Mouse (Mus musculus): ENCODE measurements around the gene Tmem233. TPM values are rescaled to one million over a fixed set of nuclear protein-coding genes. Genes with fewer than 3 reads are reported as not detected.

Tmem233 gene
- polyA plus RNA-seq, 1 experiment: not detected

DNA sequence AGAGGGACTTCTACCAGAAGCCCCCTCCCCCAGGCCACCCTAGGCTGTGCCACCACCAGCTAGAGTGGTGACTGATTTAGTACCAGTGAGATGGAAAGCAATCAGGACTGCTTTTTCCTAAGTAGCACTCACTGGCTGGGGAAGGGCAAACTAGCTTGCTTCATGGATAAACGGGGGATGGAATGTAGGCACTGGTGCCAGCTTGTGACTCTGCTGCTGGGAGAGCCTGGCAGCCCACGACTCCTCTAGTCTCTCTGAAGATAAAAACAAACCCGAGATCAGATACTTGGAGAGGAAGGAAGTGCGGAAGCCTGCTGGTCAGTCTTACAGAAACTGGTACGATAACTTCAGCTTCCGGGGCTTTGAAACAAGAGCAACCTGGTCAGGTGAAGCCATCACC, 2.3 kb downstream of the Tmem233 start:
- 47% methylated on average over 6 of the region's 6 CpGs for whole genome bisulfite sequencing
- Histone ChIP-seq H3K4me3 (ENCODE audit: insufficient read depth, low read depth, low read length) (no peak overlapping the region), H3K4me1 (ENCODE audit: control insufficient read depth, insufficient read depth, low read length) (peaks cover 10% of the 10 kb centered on the region), H3K27ac (ENCODE audit: insufficient read depth, low read depth, low read length) (no peak overlapping the region)
- TF ChIP-seq CTCF (IDR thresholded peaks at IDR 0.05; ENCODE audit: insufficient read depth, low read depth, low read length) (no peak), POLR2A (IDR thresholded peaks at IDR 0.05; ENCODE audit: insufficient read depth, low read depth, low read length) (no peak)

DNA sequence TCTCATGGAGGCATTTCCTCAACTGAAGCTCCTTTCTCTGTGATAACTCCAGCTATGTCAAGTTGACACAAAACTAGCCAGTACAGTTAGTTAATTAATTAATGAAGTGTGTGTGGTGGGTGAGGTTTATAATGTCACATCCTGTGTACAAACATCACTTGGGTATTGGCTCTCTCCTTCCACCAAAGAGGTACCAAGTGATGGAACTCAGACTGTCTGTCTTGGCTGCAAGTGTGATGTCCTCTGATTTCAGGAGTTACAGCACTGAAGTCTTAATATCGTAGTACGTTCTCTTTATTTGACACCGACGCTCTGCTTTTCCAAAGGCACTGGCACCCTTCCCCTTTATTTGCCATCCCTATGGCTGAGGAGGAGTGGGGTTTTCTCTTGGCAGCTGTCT, 13.4 kb downstream of the Tmem233 start:
- WGBS: 94% methylated on average over 4 of the region's 4 CpGs
- no peak overlapping the region for H3K4me3 ChIP-seq (ENCODE audit: insufficient read depth, low read depth, low read length)

DNA sequence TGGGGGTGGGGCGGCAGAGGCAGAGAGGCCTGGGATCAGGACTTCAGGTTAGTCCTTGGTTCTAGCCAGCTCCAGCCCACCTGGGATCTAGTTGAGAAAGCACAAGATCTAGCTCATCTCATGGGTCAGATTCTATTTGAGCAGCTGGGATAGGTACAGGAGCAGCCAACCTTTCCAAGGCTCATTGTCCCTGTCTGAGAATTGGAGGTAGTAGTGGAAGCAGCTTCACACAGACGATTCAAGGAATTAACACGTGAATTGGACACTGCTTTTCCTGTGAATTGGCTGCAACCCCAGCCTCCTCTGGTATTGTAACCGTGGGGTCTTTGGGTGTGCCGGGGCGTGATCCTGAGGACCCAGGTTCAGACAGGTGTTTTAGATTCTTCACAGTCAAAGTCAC, 30.2 kb downstream of the Tmem233 start:
- Histone ChIP-seq H3K27ac (ENCODE audit: insufficient read depth, low read depth, low read length) (no peak overlapping the region), H3K4me3 (ENCODE audit: insufficient read depth, low read depth, low read length) (no peak overlapping the region), H3K4me1 (ENCODE audit: control insufficient read depth, insufficient read depth, low read length) (no peaks in the 10 kb centered on the region)
- WGBS: 64% methylated on average over 6 of the region's 6 CpGs
- TF ChIP-seq POLR2A (IDR thresholded peaks at IDR 0.05; ENCODE audit: insufficient read depth, low read depth, low read length) (no peak), CTCF (IDR thresholded peaks at IDR 0.05; ENCODE audit: insufficient read depth, low read depth, low read length) (no peak)

More for the DNA sequence above, 13.4 kb downstream of the Tmem233 start:
- no peak for TF ChIP-seq CTCF (IDR thresholded peaks at IDR 0.05; ENCODE audit: insufficient read depth, low read depth, low read length)
- no peak for TF ChIP-seq POLR2A (IDR thresholded peaks at IDR 0.05; ENCODE audit: insufficient read depth, low read depth, low read length)
- no peaks in the 10 kb centered on the region for H3K4me1 ChIP-seq (ENCODE audit: control insufficient read depth, insufficient read depth, low read length)
- no peak overlapping the region for H3K27ac ChIP-seq (ENCODE audit: insufficient read depth, low read depth, low read length)

DNA sequence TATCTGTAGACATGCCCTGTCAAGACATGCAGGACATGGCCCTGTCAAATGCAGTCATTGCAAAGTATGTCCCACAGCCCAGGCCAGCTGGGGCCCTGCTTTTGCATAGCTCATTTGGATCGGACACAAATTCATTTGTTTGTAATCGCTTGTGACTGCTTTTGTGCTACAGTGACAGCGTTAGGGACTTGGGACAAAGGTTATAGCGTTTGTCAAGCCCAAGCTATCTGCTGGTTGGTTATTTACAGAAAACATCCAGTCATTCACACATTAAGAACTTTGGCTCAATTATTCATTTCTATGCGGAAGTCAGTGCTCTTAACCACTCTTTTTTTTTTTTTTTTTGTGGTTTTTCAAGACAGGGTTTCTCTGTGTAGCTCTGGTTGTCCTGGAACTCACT, 30.9 kb downstream of the Tmem233 start:
- no peak for TF ChIP-seq POLR2A (IDR thresholded peaks at IDR 0.05; ENCODE audit: insufficient read depth, low read depth, low read length)
- TF ChIP-seq CTCF (IDR thresholded peaks at IDR 0.05; ENCODE audit: insufficient read depth, low read depth, low read length): no peak
- H3K4me1 ChIP-seq (ENCODE audit: control insufficient read depth, insufficient read depth, low read length): no peaks in the 10 kb centered on the region
- WGBS: 81% methylated on average over 5 of the region's 5 CpGs
- H3K27ac ChIP-seq (ENCODE audit: insufficient read depth, low read depth, low read length): no peak overlapping the region
- H3K4me3 ChIP-seq (ENCODE audit: insufficient read depth, low read depth, low read length): no peak overlapping the region

DNA sequence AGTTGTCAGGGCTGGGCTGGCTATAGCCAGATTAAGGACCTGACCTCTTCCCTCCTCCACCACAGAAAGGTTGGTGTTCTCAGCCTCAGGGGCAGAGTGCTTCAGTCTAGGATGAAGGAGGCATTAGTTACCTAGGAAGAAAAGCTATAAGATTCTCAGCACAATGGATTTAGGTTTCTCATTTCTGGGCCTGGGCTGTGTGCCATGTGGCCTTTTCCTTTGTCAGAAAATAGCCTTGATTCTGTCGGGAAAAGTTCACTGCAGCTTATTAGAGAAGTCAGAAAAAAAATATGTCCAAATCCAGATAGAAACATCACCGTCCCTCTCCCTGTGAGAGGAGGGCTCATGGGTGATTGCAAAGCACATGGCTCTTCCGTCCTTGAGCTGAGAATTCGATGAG, 33.2 kb downstream of the Tmem233 start:
- Histone ChIP-seq H3K4me3 (ENCODE audit: insufficient read depth, low read depth, low read length) (no peak overlapping the region), H3K4me1 (ENCODE audit: control insufficient read depth, insufficient read depth, low read length) (no peaks in the 10 kb centered on the region), H3K27ac (ENCODE audit: insufficient read depth, low read depth, low read length) (no peak overlapping the region)
- WGBS: 79% methylated on average over 4 of the region's 4 CpGs
- TF ChIP-seq CTCF (IDR thresholded peaks at IDR 0.05; ENCODE audit: insufficient read depth, low read depth, low read length) (no peak), POLR2A (IDR thresholded peaks at IDR 0.05; ENCODE audit: insufficient read depth, low read depth, low read length) (no peak)

DNA sequence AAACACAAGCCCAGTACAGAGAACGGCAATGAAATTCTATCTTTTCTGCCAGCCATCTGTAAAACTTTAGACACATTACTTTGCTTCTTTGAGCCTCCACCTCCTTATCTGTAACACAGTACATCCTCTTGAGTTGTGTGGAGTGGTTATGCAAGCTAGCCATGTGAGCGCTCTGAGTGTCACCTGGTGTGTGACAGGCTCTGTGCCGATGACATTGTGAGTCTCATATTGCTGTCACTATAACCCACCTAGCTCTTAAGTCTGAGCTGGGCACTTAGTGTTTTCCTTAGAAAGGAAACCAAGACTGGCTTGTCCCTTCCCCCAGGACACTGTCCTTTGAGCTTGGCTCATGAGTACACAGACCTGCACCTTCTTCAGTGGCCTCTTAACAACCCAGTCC, 34.7 kb downstream of the Tmem233 start:
- no peak overlapping the region for H3K27ac ChIP-seq (ENCODE audit: insufficient read depth, low read depth, low read length)
- WGBS: 93% methylated on average over 3 of the region's 3 CpGs
- no peak for TF ChIP-seq CTCF (IDR thresholded peaks at IDR 0.05; ENCODE audit: insufficient read depth, low read depth, low read length)
- no peak for TF ChIP-seq POLR2A (IDR thresholded peaks at IDR 0.05; ENCODE audit: insufficient read depth, low read depth, low read length)

DNA sequence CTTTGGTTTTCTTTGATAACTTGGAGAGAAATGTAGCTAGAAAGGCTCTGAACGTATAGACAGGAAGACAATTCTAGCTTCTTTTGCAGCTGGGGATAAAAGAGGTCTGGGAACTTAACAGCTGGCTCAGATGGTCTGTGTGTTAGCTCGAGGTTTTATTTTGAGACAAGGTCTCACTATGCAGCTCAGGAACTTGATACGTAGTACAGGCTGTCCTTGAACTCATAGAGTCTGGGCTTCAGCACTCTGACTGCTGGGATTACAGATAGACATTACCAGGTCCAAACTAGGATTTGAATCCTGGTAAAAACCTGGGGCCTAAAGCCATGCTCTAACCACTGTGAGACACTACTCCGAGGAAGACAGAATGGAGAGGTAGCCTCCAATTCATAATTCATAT, 36.8 kb downstream of the Tmem233 start:
- Histone ChIP-seq H3K4me1 (ENCODE audit: control insufficient read depth, insufficient read depth, low read length) (no peaks in the 10 kb centered on the region), H3K27ac (ENCODE audit: insufficient read depth, low read depth, low read length) (no peak overlapping the region), H3K4me3 (ENCODE audit: insufficient read depth, low read depth, low read length) (no peak overlapping the region)
- WGBS: 82% methylated on average over 4 of the region's 4 CpGs
- TF ChIP-seq POLR2A (IDR thresholded peaks at IDR 0.05; ENCODE audit: insufficient read depth, low read depth, low read length) (no peak), CTCF (IDR thresholded peaks at IDR 0.05; ENCODE audit: insufficient read depth, low read depth, low read length) (no peak)

More for the DNA sequence above, 34.7 kb downstream of the Tmem233 start:
- Histone ChIP-seq H3K4me3 (ENCODE audit: insufficient read depth, low read depth, low read length) (no peak overlapping the region), H3K4me1 (ENCODE audit: control insufficient read depth, insufficient read depth, low read length) (no peaks in the 10 kb centered on the region)

DNA sequence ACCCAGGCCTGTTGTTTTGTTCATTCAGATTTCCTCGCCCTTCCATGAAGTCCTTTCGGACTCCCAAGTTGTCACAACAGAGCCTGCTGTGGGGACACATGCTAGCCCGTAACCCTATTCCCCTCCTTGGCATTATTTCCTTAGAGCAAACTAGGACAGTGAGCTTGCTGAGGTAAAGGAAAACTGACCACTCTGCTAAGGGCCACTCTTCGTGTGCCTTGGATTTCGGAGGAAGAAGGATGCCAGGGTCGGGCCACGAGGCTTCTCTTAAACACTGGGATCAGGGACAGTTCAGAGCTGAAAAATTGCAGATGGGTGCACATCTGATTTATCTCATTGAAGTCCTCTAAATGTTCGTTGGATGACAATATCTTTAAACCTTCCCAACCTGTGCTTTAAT, 37.5 kb downstream of the Tmem233 start:
- H3K4me1 ChIP-seq (ENCODE audit: control insufficient read depth, insufficient read depth, low read length): peaks cover 1% of the 10 kb centered on the region
- WGBS: 90% methylated on average over 8 of the region's 8 CpGs
- no peak overlapping the region for H3K27ac ChIP-seq (ENCODE audit: insufficient read depth, low read depth, low read length)
- H3K4me3 ChIP-seq (ENCODE audit: insufficient read depth, low read depth, low read length): no peak overlapping the region
- TF ChIP-seq CTCF (IDR thresholded peaks at IDR 0.05; ENCODE audit: insufficient read depth, low read depth, low read length): no peak
- no peak for TF ChIP-seq POLR2A (IDR thresholded peaks at IDR 0.05; ENCODE audit: insufficient read depth, low read depth, low read length)

DNA sequence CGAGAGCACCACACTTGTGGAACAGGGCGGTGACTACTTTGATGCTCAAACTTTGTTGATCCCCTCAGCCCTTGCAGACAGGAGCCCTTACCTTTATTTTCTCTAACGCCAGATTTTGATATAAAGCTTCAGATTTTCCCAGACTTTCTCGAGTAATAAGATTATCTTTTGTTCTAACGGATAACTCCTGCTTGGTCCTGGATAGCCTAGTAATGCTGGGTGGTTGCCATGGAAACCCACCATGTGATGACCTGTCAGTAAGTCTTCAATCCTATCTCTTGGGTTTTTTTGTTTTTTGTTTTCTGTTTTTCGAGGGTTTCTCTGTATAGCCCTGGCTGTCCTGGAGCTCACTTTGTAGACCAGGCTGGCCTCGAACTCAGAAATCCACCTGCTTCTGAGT, 40.8 kb downstream of the Tmem233 start:
- Histone ChIP-seq H3K4me3 (ENCODE audit: insufficient read depth, low read depth, low read length) (no peak overlapping the region), H3K4me1 (ENCODE audit: control insufficient read depth, insufficient read depth, low read length) (peaks cover 7% of the 10 kb centered on the region), H3K27ac (ENCODE audit: insufficient read depth, low read depth, low read length) (no peak overlapping the region)
- WGBS: 78% methylated on average over 7 of the region's 7 CpGs
- TF ChIP-seq CTCF (IDR thresholded peaks at IDR 0.05; ENCODE audit: insufficient read depth, low read depth, low read length) (no peak), POLR2A (IDR thresholded peaks at IDR 0.05; ENCODE audit: insufficient read depth, low read depth, low read length) (no peak)

DNA sequence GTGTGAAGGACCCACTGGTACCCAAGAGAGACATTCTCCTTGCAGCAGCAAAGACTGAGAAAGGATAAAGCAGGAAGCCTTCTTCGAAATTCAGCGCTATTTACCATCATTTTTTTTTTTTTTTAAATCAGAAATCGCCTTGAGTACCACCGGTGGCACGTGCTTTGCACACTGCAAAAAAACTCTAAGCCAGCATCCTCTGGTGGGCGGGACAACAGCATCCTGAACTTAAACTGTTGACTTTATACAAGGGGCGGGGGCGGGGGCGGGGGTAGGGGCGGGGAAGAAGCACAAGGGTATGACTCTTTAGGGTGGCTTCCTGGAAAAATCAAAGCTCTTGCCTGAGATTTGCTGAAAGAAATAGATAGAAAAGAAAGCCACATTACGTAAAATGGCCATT, 43.3 kb downstream of the Tmem233 start:
- Histone ChIP-seq H3K27ac (ENCODE audit: insufficient read depth, low read depth, low read length) (no peak overlapping the region), H3K4me3 (ENCODE audit: insufficient read depth, low read depth, low read length) (no peak overlapping the region), H3K4me1 (ENCODE audit: control insufficient read depth, insufficient read depth, low read length) (peaks cover 9% of the 10 kb centered on the region)
- 28% methylated on average over 11 of the region's 11 CpGs for WGBS
- TF ChIP-seq CTCF (IDR thresholded peaks at IDR 0.05; ENCODE audit: insufficient read depth, low read depth, low read length) (no peak), POLR2A (IDR thresholded peaks at IDR 0.05; ENCODE audit: insufficient read depth, low read depth, low read length) (no peak)

Measured in olfactory bulb, adult 2 months (tissue).